Mouse (Mus musculus) cerebellum, adult 2 months (tissue): ENCODE measurements around the gene Fgd2.

ENCODE experiments used
- CTCF ChIP-seq: fragments of 200-500 bp; IDR thresholded peaks from 2 replicates; pipeline ENCODE4 v1.5.1; 2011; ENCODE audit warnings: low read depth, mild to moderate bottlenecking, control low read depth, low read length, moderate library complexity, borderline replicate concordance; ENCODE audit not compliant: insufficient read depth
- POLR2A ChIP-seq: fragments of 200-500 bp; IDR thresholded peaks from 2 replicates; pipeline ENCODE4 v1.6.1; 2011; ENCODE audit warnings: low read length, control low read depth, borderline replicate concordance; ENCODE audit not compliant: insufficient read depth

- TF ChIP-seq POLR2A (no peak), CTCF (no peak)
Measured at GRCm38 (mm10) chr17:29312082-29312481, 48.6 kb upstream of the Fgd2 start.
